Mouse (Mus musculus): Measurements from ENCODE around the gene Dip2a. TPM values are rescaled to one million over a fixed set of nuclear protein-coding genes. Genes with fewer than 3 reads are reported as not detected.

Gene Dip2a
- total RNA-seq, 2 experiments from 2014 or later, result 0.34 to 0.77 TPM

DNA sequence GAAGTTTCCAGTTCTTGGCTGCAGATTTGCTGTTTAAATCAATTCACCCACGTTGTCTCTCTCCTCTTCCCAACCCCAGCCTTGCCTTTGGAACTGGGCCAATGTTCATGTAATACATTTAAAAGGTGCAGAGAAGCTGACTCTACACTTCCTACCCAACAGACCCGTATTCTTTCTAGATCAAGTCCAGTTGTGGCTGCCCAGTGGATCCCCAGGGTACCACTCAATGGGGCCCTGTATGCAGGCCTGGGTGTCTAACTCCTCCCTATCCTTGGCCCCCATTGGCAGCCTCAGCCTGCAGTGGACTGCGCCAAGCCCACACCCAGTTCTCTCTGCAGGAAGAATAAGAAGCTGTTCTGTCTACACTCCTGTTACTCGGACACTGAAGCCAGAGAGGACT lies 91.6 kb downstream of the Dip2a start, which contains the start of gene S100b:
S100b (plus strand) TSS at position 318 of the 400 bp plus-strand sequence.
- no peak for ATAC-seq (replicated peaks; ENCODE audit: low FRiP score, poor library complexity, severe bottlenecking)

DNA sequence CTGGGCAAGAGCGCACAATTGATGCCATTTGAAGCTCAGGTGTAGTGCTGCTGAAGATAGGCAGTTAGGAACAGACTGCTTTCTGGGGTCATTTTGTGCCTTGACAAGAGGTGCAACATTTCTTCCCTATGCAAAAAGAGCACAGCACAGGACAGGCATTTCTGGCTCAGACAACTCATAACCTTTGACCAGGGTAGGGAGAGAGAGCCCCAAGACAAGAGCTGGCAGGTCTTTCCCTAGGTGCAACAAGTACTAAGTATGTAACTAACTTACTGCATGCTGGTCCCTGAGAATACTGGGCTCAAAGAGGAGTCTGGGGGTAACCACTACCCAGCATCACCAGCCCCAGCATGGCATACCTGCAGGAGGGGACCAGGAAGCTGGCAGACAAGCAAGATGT lies 92.0 kb downstream of the Dip2a start:
- ATAC-seq (replicated peaks; ENCODE audit: low FRiP score, poor library complexity, severe bottlenecking), result no peak

DNA sequence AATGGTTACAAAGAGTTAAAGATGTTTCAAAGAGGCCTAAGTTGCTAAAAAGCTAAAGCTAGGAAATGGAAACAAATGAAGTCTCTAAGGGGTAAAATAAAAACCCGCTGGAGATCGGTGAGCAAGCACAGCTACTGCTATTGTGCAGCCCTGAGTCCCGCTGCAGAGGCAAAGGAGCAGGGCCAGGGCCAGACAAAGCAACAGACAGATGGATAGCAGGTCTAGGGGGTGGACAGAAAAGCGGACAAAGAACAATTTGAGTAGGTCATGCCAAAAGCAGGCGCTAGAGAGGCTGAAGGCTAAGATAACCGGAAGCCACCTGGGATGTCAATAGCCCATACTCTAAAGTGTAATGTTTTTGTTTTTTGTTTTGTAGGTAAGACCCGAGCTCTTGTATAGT lies 94.2 kb downstream of the Dip2a start:
- no peak for ATAC-seq (replicated peaks; ENCODE audit: low FRiP score, poor library complexity, severe bottlenecking)

DNA sequence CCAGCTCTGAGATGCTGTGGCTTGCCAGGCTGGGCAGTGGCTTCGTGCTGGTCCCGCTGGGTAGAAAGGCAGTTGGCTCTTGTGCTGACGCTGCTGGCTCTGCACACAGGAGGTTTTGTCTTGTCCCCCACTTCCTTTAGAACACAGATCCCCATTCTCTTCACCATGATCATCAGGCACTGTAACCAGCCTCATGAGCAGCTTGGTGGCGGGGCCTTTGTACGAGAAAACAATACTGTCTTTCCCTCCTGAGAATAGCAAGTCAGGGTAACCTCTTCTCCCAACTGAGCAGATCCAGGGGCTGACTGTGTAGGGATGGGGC lies 96.5 kb downstream of the Dip2a start:
- ATAC-seq (replicated peaks; ENCODE audit: low FRiP score, poor library complexity, severe bottlenecking), result no peak

DNA sequence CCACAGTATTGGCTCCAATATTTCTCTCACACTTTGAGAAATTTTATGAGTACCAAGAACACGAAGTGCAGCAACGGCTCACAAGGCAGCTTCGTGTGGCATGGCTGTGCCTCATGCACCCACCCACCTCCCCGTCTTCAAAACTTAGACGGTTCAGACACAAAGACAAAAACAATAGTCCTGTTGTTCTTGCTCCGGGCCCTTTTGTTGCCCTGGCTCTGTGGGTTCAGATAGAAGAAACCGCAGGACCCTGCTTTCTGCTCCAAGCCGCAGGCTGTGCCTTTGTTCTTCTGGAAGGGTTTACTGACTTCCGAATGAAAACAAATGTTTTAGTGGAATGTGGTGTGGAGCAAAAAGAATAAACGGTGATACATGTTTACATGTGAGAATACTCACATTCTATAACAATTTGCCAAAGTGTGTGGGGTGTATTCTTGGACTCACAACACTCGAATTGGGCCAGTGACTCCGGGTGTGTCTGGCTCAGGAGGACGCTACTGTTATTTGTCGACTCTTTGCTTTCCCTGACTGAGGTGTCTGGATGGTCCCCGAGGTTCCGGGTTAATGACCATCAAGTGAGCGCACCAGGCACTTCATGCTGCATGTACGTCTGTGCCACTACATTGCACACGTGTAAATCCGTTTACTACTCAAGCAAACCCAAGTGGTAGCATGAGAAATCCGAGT lies 97.0 kb downstream of the Dip2a start:
- no peak for ATAC-seq (replicated peaks; ENCODE audit: low FRiP score, poor library complexity, severe bottlenecking)

DNA sequence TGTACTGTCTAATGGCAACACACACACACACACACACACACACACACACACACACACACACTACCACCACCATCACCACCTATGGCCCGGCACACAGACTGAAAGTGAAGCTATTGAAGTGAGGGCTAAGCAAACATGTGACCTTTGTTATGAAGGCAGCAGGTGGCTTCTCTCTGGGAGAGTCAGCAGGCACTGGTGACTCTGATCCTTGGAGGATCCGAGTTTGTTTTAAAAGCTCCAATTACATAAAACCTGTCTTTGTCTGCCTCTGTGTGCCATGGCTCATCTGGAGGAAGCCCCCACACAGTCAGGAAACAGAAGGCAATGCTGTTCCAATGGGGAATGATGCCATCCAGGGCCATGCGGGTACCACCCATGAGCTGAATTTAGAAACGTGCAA lies 98.5 kb downstream of the Dip2a start:
- ATAC-seq (replicated peaks; ENCODE audit: low FRiP score, poor library complexity, severe bottlenecking), result no peak

DNA sequence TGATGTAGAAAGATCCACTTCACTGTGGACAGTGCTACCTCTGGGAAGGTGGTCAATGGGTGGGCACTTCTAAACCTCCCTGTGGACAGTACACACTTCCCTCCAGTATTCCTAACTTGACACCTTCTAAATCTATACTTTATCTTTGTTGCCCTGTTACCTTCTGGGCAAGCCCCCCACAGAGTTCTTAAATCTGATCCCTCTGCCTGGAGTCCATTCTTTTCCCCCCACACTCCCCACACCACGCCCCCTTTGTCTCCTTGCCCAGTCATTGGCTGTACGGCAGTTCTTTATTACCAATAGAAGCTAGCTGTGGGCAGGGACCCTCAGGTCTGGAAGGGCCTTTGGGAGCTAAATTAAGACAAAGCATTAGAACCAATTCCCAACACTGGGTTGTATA lies 100.0 kb downstream of the Dip2a start:
- no peak for ATAC-seq (replicated peaks; ENCODE audit: low FRiP score, poor library complexity, severe bottlenecking)

DNA sequence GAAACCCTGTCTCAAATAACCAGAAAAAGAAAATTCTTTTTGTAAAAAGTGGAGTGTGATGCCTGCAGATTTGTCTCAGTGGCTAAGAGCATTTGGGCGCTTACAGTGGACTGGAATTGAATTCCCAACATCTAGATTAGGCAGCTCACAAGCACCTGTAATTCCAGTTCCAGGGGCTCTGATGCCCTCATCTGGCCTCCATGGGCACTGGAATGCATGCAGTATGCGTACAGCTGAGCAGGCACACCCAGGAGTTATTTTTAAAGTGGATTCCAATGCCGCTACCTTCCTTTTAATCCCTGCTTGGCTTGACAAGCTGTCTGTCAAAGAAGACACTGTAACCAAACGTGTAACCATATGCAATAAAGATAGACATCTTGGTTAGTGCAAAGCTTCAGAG lies 105.7 kb downstream of the Dip2a start:
- ATAC-seq (replicated peaks; ENCODE audit: low FRiP score, poor library complexity, severe bottlenecking), result no peak

DNA sequence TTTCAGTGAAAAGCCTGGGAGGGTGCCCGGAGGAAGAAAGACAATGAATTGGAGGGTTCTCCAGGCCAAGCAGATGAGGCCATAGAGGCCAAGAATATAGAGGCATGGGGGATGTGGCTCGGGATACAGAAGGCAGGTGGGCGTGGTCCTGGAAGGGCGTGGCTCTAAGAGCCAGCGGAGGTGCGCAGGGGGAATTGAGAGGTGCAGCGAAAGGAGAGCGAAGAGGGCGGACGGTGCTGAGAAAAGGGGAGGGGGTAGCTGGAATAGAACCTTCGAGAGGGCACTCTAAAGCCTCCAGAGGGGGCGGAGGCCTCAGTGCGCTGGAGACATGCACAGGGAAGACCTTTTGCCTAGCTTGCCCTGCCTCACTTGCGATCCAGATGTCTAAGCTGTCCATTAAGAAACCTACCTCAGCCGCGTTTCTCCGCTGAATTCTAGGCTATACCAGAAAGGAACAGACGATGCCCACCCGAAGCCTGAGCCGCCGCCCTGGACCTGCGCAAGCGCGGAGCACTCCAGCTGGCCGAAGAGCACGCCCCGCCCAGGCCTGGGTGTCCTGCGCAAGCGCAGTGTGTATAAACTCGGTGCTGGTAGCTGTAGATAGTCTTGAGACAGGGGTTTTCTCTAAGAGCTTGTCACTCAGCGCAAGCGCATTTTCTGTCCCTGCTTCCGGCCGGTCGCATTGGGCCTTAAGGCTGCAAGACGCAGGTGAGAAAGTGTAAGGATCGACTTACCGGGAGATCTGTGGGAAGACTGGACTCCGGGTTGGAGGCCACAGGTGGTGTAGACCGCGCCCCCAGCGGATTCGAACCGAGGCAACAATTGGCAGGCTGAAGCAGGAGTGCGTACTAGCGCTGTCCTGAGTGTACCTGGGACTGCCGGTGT lies 107.5 kb downstream of the Dip2a start, which contains the start of gene Prmt2:
Prmt2 (minus strand) TSS at position 525 of the 885 bp plus-strand sequence.
- peak; percentile 97 for ATAC-seq (replicated peaks; ENCODE audit: low FRiP score, poor library complexity, severe bottlenecking)

DNA sequence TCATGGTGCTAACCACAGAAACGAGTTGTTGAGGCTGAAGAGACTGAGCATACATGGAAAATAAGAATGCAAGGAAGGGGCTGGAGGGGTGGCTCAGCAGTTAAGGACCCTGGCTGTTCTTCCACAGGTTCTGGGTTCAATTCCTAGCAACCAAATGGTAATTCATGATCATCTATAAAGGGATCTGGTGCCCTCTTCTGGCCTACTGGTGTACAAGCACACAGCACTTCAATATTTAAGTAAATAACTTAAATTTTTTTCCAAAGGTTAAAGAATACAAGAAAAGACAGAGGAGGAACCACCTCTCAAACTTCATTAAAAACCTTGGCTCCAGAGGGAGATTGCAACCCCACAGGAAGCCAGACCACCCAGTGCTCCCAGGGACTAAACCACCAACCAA lies 115.5 kb downstream of the Dip2a start:
- no peak for ATAC-seq (replicated peaks; ENCODE audit: low FRiP score, poor library complexity, severe bottlenecking)

DNA sequence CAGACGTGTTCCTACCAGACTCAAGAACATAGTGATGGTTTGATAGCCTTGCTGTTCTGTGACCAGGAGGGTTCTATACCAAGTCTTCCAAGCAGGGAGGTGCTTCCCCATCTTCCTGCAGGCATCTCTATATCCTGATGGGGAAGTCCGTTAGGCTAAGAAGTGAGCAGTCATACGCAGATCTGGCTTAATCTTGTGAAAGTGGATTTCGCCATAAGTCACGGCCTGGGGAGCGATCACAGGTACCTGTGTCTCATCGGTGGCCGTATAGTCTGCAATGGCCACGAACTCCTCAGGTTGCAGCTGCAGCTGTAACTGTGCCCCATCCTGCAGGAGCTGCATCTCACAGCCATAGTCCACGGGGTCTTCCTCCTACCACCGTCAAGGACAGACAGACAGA lies 119.1 kb downstream of the Dip2a start:
- ATAC-seq (replicated peaks; ENCODE audit: low FRiP score, poor library complexity, severe bottlenecking), result no peak

DNA sequence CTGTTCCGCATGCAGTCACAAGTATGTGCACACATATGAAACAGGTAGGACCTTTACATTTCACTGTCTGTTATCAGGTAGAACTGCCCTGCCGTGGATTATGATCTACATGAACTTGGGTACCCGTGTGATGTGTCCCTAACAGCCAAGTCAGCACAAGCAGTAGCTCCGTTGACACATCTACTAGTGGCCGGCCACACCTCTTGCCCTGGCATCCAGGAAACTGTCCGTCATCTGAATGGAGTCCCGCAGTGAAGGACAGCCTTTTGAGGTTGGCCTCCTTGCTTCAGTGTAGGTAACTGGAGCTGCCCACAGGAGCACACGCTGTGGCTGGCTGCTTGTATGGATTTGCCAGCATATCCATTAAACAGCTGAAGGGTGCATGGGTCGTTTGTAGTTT lies 126.9 kb downstream of the Dip2a start:
- ATAC-seq (replicated peaks; ENCODE audit: low FRiP score, poor library complexity, severe bottlenecking), result no peak

DNA sequence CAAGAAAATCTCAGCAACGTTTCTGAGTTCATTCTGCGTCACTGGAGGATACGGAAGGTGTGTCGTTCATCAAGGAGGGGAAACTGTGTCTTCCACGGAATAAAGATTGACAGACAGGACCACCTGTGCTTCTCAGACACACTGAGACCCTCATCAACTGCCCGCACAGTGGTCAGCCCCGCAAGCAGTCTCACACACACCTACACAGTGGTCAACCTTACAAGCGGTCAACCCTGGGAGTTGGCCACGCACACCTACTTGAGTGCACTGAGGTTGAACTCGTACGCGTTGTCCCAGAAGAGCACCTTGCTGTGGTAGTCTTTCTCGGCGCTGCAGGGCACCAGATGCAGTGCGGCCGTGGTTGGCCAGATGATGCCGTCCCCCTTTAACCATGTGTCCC lies 128.0 kb downstream of the Dip2a start:
- ATAC-seq (replicated peaks; ENCODE audit: low FRiP score, poor library complexity, severe bottlenecking), result no peak

DNA sequence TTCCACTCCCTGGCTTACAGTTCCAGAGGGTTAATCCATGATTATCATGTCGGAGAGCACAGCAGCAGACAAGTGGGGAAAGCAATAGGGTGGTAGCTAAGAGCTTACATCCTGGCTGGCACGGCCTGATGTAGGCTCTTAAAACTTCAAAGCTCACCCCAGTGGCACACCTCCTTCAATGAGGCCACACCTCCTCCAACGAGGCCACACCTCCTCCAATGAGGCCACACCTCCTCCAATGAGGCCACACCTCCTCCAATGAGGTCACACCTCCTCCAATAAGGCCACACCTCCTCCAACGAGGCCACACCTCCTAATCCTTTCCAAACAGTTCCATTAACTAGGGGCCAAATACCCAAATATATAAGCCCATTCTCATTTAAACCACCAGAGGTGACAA lies 130.9 kb downstream of the Dip2a start:
- ATAC-seq (replicated peaks; ENCODE audit: low FRiP score, poor library complexity, severe bottlenecking), result no peak

DNA sequence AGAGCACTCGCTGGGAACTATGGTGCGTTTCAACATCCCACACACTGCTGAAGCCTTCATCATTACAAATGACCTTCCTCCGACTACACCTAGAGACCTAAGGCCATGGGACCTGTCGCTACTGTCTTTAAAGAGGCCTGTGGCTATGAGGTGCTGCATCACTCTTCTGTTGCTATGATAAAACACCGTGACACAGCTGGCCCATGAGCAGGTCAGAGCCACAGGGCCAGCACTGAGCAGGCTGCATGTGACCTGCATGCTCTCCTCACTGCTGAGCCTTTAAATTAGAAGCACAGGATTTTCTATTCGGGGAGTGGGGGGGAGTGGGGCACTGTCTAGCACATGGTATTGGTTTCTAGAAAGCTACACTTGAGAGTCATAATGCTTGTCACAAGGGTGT lies 133.0 kb downstream of the Dip2a start:
- ATAC-seq (replicated peaks; ENCODE audit: low FRiP score, poor library complexity, severe bottlenecking), result no peak

DNA sequence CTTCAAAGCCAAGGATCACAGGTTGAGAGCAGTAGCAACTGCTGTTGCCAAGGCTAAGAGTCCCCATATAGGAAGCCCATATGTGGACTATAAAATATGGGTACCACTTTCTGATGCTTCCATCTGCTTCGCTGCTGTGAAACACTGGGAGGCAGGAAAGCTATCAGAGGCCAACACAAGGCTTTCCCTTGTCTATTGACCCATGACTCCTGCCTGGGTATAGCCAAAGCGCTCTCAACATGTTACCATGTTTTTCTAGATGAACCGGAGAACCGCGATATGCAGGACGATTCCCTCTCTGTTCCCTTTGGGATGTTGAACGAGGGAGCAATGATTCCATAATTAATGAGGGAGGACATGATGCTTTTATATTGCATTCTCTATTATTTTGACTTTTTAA lies 134.3 kb downstream of the Dip2a start:
- ATAC-seq (replicated peaks; ENCODE audit: low FRiP score, poor library complexity, severe bottlenecking), result no peak

Other genes with a start within 250 kb of the Dip2a start
- gene Slc5a4b, start 234.3 kb downstream of the Dip2a start, total RNA-seq (2015; ENCODE audit: low replicate concordance), result not detected in 2 replicates
- 0.51 TPM in 1 of 2 replicates, not detected in the other for gene Slc5a4b, start 234.3 kb downstream of the Dip2a start, total RNA-seq (2017; ENCODE audit: low replicate concordance)
- not detected in 2 replicates for gene Slc5a4a, start 197.8 kb downstream of the Dip2a start, total RNA-seq (2015; ENCODE audit: low replicate concordance)
- not detected in 2 replicates for gene Slc5a4a, start 197.8 kb downstream of the Dip2a start, total RNA-seq (2017; ENCODE audit: low replicate concordance)
- gene Prmt2, start 107.4 kb downstream of the Dip2a start, total RNA-seq (2015; ENCODE audit: low replicate concordance), result not detected in 2 replicates
- gene Prmt2, start 107.4 kb downstream of the Dip2a start, total RNA-seq (2017; ENCODE audit: low replicate concordance), result not detected in 2 replicates
- not detected in 2 replicates for gene S100b, start 91.4 kb downstream of the Dip2a start, total RNA-seq (2015; ENCODE audit: low replicate concordance)
- gene S100b, start 91.4 kb downstream of the Dip2a start, total RNA-seq (2017; ENCODE audit: low replicate concordance), result not detected in 2 replicates
- not detected in 2 replicates for gene AC141477.1, start 95.2 kb upstream of the Dip2a start, total RNA-seq (2015; ENCODE audit: low replicate concordance)
- gene AC141477.1, start 95.2 kb upstream of the Dip2a start, total RNA-seq (2017; ENCODE audit: low replicate concordance), result not detected in 2 replicates
- 22.4 and 25.0 TPM in 2 replicates for gene Pcnt, start 97.5 kb upstream of the Dip2a start, total RNA-seq (2015; ENCODE audit: low replicate concordance)
- 31.9 and 34.8 TPM in 2 replicates for gene Pcnt, start 97.5 kb upstream of the Dip2a start, total RNA-seq (2017; ENCODE audit: low replicate concordance)
- gene 2610028H24Rik, start 103.8 kb upstream of the Dip2a start, total RNA-seq (2015; ENCODE audit: low replicate concordance), result not detected in 2 replicates
- gene 2610028H24Rik, start 103.8 kb upstream of the Dip2a start, total RNA-seq (2017; ENCODE audit: low replicate concordance), result not detected in 2 replicates
- gene Mcm3ap, start 123.6 kb upstream of the Dip2a start, total RNA-seq (2015; ENCODE audit: low replicate concordance), result 19.0 and 34.3 TPM in 2 replicates
- 30.6 and 68.6 TPM in 2 replicates for gene Mcm3ap, start 123.6 kb upstream of the Dip2a start, total RNA-seq (2017; ENCODE audit: low replicate concordance)
- 0.19 and 0.21 TPM in 2 replicates for gene Ybey, start 123.8 kb upstream of the Dip2a start, total RNA-seq (2015; ENCODE audit: low replicate concordance)
- 0.60 and 1.4 TPM in 2 replicates for gene Ybey, start 123.8 kb upstream of the Dip2a start, total RNA-seq (2017; ENCODE audit: low replicate concordance)
- gene Lss, start 186.3 kb upstream of the Dip2a start, total RNA-seq (2015; ENCODE audit: low replicate concordance), result 1.0 TPM in 1 of 2 replicates, not detected in the other
- gene Lss, start 186.3 kb upstream of the Dip2a start, total RNA-seq (2017; ENCODE audit: low replicate concordance), result 1.7 and 2.0 TPM in 2 replicates
- gene Spatc1l, start 217.0 kb upstream of the Dip2a start, total RNA-seq (2015; ENCODE audit: low replicate concordance), result not detected in 2 replicates
- not detected in 2 replicates for gene Spatc1l, start 217.0 kb upstream of the Dip2a start, total RNA-seq (2017; ENCODE audit: low replicate concordance)
- gene Ftcd, start 230.4 kb upstream of the Dip2a start, total RNA-seq (2015; ENCODE audit: low replicate concordance), result not detected in 2 replicates
- not detected in 2 replicates for gene Ftcd, start 230.4 kb upstream of the Dip2a start, total RNA-seq (2017; ENCODE audit: low replicate concordance)